Mouse (Mus musculus) spleen, adult 2 months (tissue): ENCODE results near the gene Fstl5. TPM values are rescaled to one million over a fixed set of nuclear protein-coding genes. Genes with fewer than 3 reads are reported as not detected.

Experiments
- DNase-seq, 2 experiments: peaks; one replicate each; pipeline versions ENCODE4 v3.0.0 to v3.0.0-alpha.2; 2012 to 2021; ENCODE audit warnings: low spot score in 2 of 2, low read depth in 1 of 2
- H3K27ac ChIP-seq: fragments of 200-500 bp; 2 replicates; pipeline ENCODE4 v1.5.1; 2012; ENCODE audit warnings: low read length, inconsistent platforms; ENCODE audit not compliant: insufficient read depth
- H3K27me3 ChIP-seq: fragments of 200-500 bp; 2 replicates; pipeline ENCODE4 v1.6.1; 2012; ENCODE audit warnings: mild to moderate bottlenecking, moderate library complexity, low read length, inconsistent platforms; ENCODE audit not compliant: control insufficient read depth, insufficient read depth
- H3K36me3 ChIP-seq: fragments of 200-500 bp; 2 replicates; pipeline ENCODE4 v1.6.1; 2012; ENCODE audit warnings: mild to moderate bottlenecking, low read length, inconsistent platforms; ENCODE audit not compliant: control insufficient read depth, insufficient read depth
- H3K4me1 ChIP-seq: fragments of 200-500 bp; 2 replicates; pipeline ENCODE4 v1.6.1; 2011; ENCODE audit warnings: inconsistent platforms; ENCODE audit not compliant: control insufficient read depth, insufficient read depth, insufficient read length
- H3K4me3 ChIP-seq: fragments of 200-500 bp; 2 replicates; pipeline ENCODE4 v1.5.1; 2011; ENCODE audit warnings: mild to moderate bottlenecking, inconsistent platforms; ENCODE audit not compliant: insufficient read depth, insufficient read length; ENCODE audit errors: extremely low read depth
- CTCF ChIP-seq: fragments of 200-500 bp; IDR thresholded peaks from 2 replicates; pipeline ENCODE4 v1.5.1; 2011; ENCODE audit warnings: mild to moderate bottlenecking, inconsistent platforms; ENCODE audit not compliant: insufficient read depth, insufficient read length, insufficient replicate concordance; ENCODE audit errors: extremely low read depth
- POLR2A ChIP-seq: fragments of 200-500 bp; IDR thresholded peaks from 2 replicates; pipeline ENCODE4 v1.6.1; 2011; ENCODE audit warnings: low read depth, low read length, inconsistent platforms
- WGBS: fragments of 180-500 bp; shearing (Covaris S2); methylation state at CpG from one replicate; pipeline ENCODE4 v1.1.7; 2018; 5-methylcytosine and 5-hydroxymethylcytosine counted together
- polyA plus RNA-seq: library from polyadenylated mRNA; depleted of rRNA; stranded (reverse); fragments of >200 nt; gene quantifications from 2 replicates; pipeline ENCODE4 v1.2.3, GENCODE M21; 2012; rRNA removed

Gene Fstl5
- polyA plus RNA-seq: not detected in 2 replicates

DNA sequence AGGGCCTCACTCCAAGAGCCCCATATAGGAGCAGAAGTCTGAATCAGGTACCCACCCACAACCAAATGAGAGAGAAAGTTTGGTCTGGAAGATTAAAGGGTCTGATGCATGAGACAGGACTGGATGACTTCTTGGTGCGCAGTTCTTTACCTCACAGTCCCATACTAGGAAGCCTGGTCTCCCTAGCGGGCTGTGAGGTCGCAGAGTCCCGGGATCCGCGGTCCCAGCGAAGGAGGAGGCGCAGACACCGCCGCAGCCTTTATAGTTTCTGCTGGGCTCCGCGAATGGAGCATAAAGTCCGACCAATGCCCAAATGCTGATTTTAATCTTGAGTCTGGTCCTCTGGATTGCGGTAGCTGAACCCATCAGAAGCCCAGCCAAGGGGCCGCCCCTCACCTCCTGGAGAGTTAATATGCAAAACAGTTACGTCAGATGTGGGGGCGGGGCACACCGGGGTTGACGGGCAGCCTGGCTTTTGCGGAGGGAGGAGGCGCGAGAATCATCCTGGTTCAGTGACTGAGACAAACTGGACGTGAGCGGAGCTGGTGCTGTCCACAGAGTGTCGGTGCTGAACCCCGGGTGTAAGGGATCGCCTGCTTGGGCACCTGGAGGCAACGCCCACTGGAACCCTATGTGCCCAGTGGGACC, at the start of gene Fstl5:
Gene Fstl5 (plus strand): TSS at position 211 of the 648 bp plus-strand sequence.
- Histone ChIP-seq H3K27me3 (no peaks in the 10 kb centered on the region), H3K27ac (no peak within 1 kb of the TSS), H3K4me1 (no peaks in the 10 kb centered on the region; the same call in 1 of the 2 replicates), H3K36me3 (no peaks in the 10 kb centered on the region), H3K4me3 (no peak within 1 kb of the TSS)
- no peak for TF ChIP-seq POLR2A
- no peak for TF ChIP-seq CTCF
- WGBS: 4% methylated on average over 28 of the region's 28 CpGs
- peak; percentile 1 to 8 for DNase-seq

DNA sequence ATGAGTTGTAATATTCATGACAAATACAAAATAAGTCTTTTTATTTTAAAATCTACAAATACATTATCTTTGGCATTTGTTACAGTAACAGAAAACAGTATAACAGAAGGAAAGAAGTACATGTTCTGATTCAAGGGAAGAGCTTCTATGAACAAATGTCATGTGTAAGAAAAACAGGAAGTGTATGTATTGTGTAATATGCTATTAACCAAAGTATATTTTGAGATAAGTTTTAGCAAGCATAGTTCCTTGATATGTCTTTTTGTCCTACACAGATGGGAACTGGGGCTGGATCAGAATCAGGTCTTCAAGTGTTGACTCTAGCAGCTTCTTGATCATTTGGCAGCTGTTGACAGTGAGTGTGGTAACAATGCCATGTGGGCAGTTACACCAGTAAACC, 48.5 kb upstream of the Fstl5 start:
- Histone ChIP-seq H3K4me1 (no peaks in the 10 kb centered on the region), H3K4me3 (no peak overlapping the region), H3K27me3 (no peaks in the 10 kb centered on the region), H3K27ac (no peak overlapping the region), H3K36me3 (no peaks in the 10 kb centered on the region)
- DNase-seq: no peak
- TF ChIP-seq POLR2A (no peak), CTCF (no peak)

DNA sequence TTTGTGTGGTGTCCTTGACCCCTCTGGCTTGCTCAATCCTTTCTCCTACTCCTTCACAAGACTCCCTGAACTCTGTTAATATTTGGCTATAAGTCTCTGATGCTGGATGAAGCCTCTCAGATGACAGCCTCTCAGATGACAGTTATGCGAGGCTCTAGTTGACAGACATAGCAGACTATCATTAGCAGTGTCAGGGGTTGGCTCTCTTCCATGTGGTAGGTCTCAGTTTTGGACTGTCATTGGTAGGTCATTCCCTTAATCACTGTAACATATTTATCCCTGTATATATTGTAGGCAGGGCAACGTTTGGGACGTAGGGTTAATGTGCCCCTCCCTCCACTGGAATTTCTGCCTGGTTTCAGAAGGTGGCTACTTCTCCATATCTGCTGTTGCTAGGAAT, 22.9 kb upstream of the Fstl5 start:
- Histone ChIP-seq H3K4me3 (no peak overlapping the region), H3K27ac (no peak overlapping the region), H3K4me1 (no peaks in the 10 kb centered on the region), H3K36me3 (no peaks in the 10 kb centered on the region), H3K27me3 (no peaks in the 10 kb centered on the region)
- 81% methylated on average over 3 of the region's 3 CpGs for WGBS
- DNase-seq: no peak
- TF ChIP-seq POLR2A: no peak
- no peak for TF ChIP-seq CTCF

DNA sequence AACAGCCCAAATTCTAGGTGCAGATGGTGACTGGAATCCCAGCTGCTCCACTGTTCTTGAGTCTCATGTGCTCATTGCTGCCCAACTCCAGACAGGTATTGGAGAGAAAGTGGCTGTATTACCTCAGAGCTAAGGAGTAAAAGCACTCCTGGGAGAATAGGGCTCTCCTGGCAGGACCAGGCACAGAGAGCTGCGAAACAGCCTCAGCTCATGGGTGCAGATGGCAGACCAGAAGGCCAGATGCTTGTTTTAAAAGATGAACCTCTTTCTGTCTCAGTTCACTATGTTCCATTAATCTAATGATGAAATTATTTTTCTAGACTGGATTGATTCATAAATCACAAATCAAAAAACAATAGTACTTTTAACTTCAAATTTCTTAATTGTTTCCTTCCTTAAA, 12.1 kb upstream of the Fstl5 start:
- Histone ChIP-seq H3K27me3 (no peaks in the 10 kb centered on the region), H3K36me3 (no peaks in the 10 kb centered on the region), H3K4me1 (no peaks in the 10 kb centered on the region), H3K27ac (no peak overlapping the region), H3K4me3 (no peak overlapping the region)
- DNase-seq: no peak
- TF ChIP-seq POLR2A (no peak), CTCF (no peak)
- 81% methylated on average over 1 of the region's 1 CpGs for WGBS

DNA sequence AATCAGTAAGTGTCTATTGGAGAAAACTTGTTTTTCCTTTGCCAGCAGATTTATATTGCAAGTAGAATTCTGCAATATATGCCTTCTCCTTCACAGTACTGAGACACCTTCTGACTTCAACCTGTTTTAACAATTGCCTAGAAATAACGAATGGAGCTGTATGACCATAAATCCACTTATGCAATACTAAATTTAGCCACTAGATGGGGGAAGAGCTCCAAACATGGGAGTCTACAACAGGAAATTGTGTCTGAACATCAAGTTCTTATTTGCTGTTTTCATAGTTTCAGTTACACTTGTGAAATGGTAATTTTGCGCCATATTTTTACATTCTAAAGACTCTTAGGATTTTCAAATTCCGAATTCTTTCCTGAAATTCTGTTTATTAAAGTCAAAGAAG, 6.2 kb upstream of the Fstl5 start:
- H3K36me3 ChIP-seq: no peaks in the 10 kb centered on the region
- peak in 1 of 2 experiments; percentile 18 for DNase-seq
- TF ChIP-seq POLR2A: no peak
- no peak for TF ChIP-seq CTCF
- H3K4me1 ChIP-seq: no peaks in the 10 kb centered on the region
- no peak overlapping the region for H3K4me3 ChIP-seq
- no peaks in the 10 kb centered on the region for H3K27me3 ChIP-seq
- H3K27ac ChIP-seq: no peak overlapping the region
- 5% methylated on average over 3 of the region's 3 CpGs for WGBS

DNA sequence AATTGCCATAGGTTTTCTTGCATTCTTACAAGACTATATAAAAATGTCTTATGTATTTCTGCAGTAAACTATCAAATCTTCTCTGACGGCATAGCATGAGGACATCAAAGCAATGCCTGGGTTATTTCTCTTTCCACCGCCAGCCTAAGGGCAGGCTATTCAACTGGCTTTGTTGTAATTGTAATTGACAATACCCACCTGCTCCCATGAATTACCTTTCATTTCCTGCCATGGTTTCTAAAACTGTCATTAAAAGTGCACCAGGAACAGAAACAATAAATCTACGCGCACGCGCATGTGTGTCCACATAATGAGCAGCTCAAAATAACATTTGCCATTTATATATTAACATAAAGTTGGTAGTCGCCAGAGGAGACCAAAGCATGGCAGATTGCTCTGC, 1.2 kb upstream of the Fstl5 start:
- Histone ChIP-seq H3K36me3 (no peaks in the 10 kb centered on the region), H3K4me3 (no peak overlapping the region), H3K27me3 (no peaks in the 10 kb centered on the region), H3K27ac (no peak overlapping the region), H3K4me1 (no peaks in the 10 kb centered on the region; the same call in 1 of the 2 replicates)
- WGBS: 88% methylated on average over 7 of the region's 7 CpGs
- no peak for DNase-seq
- TF ChIP-seq POLR2A: no peak
- no peak for TF ChIP-seq CTCF

DNA sequence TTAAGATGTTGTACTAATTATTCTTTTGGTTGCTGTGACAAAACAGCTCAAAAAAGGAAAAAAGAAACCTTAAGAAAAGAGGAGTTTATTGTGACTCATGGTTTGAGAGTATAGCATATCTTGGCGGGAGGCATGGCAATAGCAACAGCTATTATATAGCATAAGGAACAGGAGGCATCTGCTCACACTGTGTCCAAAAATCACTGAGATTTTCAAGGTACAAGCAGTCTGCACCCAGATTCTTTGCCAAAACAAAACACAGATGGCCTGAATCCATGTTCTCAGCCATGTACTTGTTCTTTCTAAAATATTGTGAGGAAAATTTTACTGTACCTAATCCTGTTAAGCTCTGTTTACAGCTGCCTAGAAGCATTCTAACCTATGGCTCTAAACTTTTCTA, 66.4 kb downstream of the Fstl5 start:
- Histone ChIP-seq H3K27ac (no peak overlapping the region), H3K4me1 (no peaks in the 10 kb centered on the region), H3K36me3 (no peaks in the 10 kb centered on the region), H3K4me3 (no peak overlapping the region; the same call in 1 of the 2 replicates), H3K27me3 (no peaks in the 10 kb centered on the region)
- DNase-seq: no peak
- 93% methylated on average over 1 of the region's 1 CpGs for WGBS
- TF ChIP-seq POLR2A (no peak), CTCF (no peak)
